Mouse (Mus musculus): ENCODE results near the gene Wars2.

Wars2 gene

GRCm38 (mm10) chr3:99193576-99193975 lies 52.7 kb downstream of the Wars2 start:
- DNase-seq = no peak

- no peak for DNase-seq
These were observed 62.5 kb downstream of the Wars2 start for GRCm38 (mm10) chr3:99203331-99203730.

DNA sequence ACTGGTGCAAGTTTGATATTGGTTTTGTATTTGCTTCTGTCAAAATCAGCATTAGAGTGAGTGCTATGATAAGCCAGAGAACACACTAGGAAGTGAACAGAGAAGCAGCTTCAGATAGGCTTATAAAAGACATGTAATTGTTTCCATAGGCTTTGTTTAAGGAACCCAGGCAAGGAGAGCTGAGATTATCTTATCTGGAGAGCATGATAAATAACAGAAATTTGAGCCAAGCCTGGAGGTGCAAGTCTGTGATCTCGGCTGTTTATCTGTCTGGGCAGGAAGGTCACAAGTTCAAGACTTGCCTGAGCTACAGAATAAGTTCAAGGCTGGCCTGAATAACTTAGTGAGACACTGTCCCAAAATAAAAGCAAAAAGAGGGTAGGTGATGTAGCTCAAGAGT lies 67.5 kb downstream of the Wars2 start:
- DNase-seq = no peak

GRCm38 (mm10) chr3:99211105-99211698 lies 70.3 kb downstream of the Wars2 start:
- no peak for DNase-seq

DNA sequence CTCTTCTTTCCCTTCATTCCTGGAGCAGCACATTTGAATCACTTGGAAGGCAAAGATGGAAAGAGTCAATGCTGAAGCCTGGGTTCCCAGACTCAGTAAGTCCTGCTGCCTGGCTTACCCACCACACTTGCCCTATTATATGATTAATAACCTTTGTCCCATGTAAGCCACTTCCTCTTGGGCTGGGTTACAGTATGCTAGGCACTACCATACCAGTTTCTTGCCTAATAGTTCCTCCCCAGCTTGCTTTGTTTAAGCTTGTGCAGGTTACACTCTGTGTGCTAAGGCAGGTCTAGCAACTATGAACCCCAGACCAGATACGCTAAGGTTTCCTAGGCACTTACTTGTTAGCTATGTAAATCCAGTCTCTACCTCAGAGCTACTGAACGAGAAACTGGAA lies 86.9 kb downstream of the Wars2 start:
- DNase-seq = no peak

DNA sequence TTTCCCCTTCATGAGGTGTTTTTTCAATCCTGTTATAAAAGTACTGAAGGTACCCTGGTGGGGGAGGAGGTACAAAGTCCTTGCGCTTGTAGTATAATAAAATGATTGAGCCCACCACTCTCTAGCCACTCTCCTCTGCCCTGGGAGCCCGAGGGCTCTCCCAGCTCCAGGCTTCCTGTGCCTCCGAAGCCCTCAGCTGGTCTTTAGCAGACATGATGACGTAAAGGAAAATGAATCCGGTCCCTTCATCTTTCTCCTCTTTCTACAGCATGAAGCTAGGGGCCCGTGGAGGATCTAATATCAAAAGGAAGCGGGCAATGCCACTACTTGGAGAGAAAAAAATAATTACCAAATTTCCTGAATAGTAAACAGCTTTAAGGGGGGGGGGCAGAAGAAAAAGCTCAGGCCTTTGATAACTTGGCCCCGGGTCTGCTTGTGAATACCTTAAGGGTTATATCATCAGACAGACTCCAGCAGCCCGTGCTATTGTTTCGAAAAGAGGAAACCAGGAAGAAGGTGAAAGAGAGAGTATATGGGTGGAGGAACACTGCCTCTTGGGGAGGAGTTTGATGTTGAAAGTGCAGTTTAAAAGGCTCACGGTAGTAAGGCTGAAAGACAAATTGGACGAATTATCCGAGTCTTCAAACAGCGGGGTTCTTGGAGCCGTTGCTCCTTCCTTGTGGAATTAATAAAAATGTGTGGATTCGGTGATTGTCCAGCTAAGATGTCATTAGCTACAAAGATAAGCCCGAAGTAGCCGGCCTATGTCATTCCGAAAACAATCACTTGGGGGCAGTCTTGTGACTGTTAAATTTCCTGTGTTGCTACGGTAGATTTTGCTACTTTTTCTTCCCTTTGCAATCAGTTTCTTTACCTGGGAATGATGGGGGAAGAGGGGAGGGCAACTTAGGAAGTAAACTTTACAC lies 92.8 kb downstream of the Wars2 start:
- peak; percentile 71 for DNase-seq

GRCm38 (mm10) chr3:99234319-99234869 lies 93.5 kb downstream of the Wars2 start:
- no peak for DNase-seq

GRCm38 (mm10) chr3:99235116-99235803 lies 94.4 kb downstream of the Wars2 start:
- DNase-seq = no peak

- DNase-seq = no peak
These were observed 95.2 kb downstream of the Wars2 start for GRCm38 (mm10) chr3:99235804-99236755.

GRCm38 (mm10) chr3:99238691-99239090 lies 97.8 kb downstream of the Wars2 start:
- no peak for DNase-seq

DNA sequence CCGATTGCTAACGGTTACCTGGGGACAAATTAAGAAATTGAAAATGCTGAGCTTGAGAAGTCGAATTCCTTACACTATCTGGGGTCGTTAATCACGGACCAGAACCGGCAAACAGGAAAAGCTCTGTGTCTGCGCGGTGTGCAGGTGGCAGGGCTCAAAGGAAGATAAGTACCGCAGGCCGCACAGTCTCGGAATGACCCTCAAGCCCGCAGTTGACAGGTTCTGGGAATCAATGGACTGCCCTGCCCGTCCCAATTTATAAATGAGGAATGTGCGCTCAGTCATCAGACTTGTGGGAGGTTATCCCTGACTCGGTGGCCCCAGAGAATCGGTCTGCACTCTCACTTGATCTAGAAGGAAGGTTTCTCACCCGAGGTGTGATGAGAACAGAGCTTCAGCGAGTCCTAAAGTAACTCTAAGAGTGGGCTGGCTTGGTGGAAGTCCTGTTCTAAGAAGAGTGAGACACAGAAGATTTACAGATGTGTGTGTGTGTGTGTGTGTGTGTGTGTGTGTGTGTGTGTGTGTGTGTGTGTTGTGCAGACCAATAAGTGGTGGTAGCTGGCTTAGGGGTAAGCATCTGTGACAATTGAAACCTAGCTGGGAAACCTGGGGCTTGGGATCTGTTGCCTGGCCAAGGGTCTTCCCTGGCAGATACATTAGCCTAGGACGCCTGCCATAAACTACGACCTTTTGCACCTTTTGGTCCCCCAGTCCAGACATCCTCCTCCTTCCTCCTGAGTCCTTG lies 98.6 kb downstream of the Wars2 start:
- no peak for DNase-seq

DNA sequence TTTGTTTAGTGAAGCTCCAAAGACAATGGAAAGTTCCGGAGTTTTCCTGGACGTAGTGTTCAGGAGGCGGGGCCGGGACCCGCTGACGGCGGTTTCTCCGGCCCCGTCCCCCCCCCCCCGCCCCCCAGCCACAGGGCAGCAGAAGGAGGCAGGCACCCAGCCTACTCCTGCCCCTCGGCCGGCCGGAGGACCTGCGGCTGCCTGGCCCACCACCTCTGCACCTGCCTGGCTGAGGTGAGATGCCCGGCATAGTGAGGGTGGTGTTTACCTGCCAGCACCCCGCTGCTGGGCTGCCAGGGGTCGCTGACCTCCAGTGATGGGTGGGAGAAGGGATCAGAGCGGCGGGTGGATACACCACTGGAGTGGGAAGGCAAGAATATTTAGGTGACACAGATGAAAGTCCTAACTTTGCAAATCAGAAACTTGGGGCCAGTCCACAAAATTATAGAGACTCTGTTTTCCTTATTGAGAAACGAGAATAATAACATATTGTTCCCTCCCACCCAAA lies 99.4 kb downstream of the Wars2 start, which contains the start of gene Tbx15:
Gene Tbx15 (plus strand): TSS at position 169 of the 508 bp plus-strand sequence.
- DNase-seq = no peak

DNA sequence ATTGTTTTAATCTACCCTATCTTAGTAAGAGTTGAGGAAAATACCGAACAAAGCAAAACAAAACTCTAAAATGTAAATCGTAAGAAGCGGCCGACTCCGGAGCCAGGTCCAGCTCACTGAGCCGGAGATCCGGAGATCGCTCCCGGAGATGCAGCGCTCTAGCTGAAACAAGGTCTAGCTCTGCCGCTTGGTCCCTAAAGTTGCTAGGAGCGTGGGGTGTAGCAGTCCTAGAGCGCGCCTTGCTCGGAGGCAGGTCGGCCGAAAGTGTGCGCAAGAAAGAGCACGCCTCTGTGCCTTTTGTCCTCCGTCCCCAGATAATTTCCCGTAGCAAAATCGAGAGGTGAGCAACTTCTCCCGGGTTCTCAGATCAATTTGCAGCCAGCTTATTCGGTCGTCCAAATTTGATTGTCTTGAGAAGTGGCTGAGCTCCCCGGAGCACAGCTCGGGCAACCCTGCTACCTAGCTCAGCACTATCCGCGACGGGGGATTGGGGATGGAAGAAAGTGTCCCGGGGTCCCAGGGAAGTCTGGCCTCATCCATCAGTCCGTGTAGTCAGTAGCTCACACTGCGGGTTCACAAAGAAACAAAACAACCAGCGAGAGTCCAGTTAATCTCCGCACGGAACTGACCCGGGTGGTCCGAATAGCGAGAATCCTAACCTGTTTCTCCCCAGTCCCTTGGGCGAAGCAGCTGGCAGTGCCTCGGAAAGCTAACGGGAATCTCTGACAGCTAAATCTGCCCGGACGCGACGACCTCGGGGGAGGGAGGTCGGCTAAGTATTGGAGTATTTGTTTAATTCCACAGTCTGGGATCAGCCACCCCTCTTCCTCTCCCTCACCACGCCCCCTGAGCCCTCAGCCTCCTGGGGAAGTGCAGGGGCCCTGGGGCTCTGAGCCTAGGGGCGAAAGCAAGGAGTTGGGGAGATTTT lies 100.2 kb downstream of the Wars2 start:
- DNase-seq = no peak

DNA sequence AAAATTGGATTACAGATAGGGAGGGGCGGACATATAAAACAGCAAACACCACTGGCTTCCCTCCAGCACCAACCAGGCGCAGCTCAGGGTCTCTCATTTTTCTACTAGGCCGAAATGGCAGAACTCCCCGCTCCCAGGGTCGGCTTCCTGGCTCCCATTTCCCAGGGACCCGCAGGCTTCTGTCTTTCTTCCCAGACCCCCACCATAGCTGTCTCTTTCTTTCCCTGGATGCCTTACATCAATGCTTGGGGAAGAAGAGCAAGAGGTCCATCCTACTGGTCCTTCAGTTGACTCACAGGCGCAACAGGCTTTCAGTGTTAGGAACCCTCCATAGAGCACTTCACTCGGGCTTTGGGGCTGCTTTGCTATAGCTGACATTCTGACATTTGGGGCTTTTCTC lies 101.6 kb downstream of the Wars2 start:
- no peak for DNase-seq

DNA sequence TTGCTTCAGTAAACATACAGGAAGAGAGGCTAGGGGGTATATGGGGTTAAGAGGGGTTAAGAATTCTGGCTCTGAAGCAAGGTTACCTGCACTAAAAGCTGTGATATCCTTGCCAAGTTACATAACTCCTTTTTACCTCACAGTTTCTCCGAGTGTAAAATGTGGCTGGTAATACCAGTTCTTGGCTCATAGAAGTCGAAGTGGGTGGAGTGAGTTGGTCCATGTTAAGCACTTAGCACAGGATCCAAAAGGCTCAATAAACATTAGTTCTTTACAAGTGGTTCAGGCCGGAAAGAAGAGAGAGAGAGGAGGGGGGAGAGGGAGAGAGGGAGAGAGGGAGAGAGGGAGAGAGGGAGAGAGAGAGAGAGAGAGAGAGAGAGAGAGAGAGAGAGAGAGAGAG lies 104.5 kb downstream of the Wars2 start:
- DNase-seq = peak; percentile 20

DNA sequence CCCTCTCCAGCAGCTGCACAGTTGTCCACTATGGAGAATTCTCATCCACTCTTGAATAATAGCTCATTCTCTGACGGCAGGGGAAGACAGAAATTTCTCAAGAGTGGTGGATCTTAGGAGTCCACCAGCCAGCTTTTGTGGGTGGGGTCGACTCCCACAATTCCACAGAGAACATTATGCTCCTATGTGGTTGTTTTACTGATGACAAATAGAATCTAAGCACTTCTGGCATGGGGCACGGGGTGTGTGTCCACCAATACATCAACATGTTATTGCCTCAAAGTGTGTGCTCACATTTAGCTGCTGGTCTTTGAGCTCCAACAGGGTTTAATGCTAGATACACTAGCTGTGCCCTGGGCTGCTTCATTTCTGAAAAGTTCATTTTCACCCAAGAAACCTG lies 105.8 kb downstream of the Wars2 start:
- DNase-seq = no peak

DNA sequence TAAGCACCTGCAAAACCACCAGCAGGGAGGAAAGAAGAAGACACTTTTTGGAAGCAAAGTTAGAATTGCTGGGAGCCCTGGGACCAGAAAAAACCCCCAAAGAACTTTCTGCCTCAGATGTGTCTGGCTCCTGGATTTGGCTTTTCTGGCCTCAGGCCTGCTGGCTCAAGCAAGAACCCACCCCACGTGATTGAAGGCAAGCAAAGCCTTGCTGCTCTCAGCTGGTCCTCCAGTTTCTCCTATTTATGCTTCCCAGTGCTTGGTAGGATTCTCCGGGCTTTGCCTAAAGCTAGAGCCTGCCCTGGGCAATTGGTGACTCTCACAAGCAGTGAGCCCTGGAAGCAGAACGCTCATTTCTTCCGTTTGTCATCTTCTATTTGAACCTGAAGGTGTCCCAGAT lies 106.7 kb downstream of the Wars2 start:
- DNase-seq = no peak

- DNase-seq = no peak
These were observed 107.3 kb downstream of the Wars2 start for GRCm38 (mm10) chr3:99247996-99248801.

Data from lung, postnatal 36 days (tissue).